Mouse (Mus musculus) erythroblast, embryonic 14.5 days (primary cell): ENCODE measurements around the gene Dock4. TPM values are rescaled to one million over a fixed set of nuclear protein-coding genes. Genes with fewer than 3 reads are reported as not detected.

Source experiments
- H3K27me3 ChIP-seq: 2 replicates; pipeline ENCODE4 v1.6.1; 2012; ENCODE audit warnings: inconsistent platforms; ENCODE audit not compliant: control insufficient read depth
- H3K36me3 ChIP-seq: 2 replicates; pipeline ENCODE4 v1.6.1; 2012; ENCODE audit warnings: mild to moderate bottlenecking, inconsistent platforms; ENCODE audit not compliant: control insufficient read depth
- H3K4me1 ChIP-seq: 2 replicates; pipeline ENCODE4 v1.6.1; 2012; ENCODE audit warnings: inconsistent platforms; ENCODE audit not compliant: control insufficient read depth
- H3K4me3 ChIP-seq: replicated peaks from 2 replicates; pipeline ENCODE3; 2012; ENCODE audit warnings: moderate library complexity, mild to moderate bottlenecking, inconsistent platforms
- H3K9me3 ChIP-seq: 2 replicates; pipeline ENCODE4 v1.6.1; 2012; ENCODE audit warnings: low read length, inconsistent platforms, mixed read lengths; ENCODE audit not compliant: control insufficient read depth
- GATA1 ChIP-seq: IDR thresholded peaks from 2 replicates; pipeline ENCODE4 v1.6.1; 2012; ENCODE audit warnings: low read length, inconsistent platforms, mixed read lengths
- TAL1 ChIP-seq: IDR thresholded peaks from 3 replicates; pipeline ENCODE4 v1.6.1; 2012; ENCODE audit warnings: low read length, inconsistent platforms, mixed read lengths
- polyA plus RNA-seq: library from polyadenylated mRNA; stranded (reverse); fragments of >175 nt; gene quantifications from 2 replicates; pipeline ENCODE4 v1.2.3, GENCODE M21; 2012

Dock4 gene
- polyA plus RNA-seq, 1 experiment: 0.05 TPM

GRCm38 (mm10) chr12:40893741-40894140 is 448.0 kb downstream of the Dock4 start:
- Histone ChIP-seq H3K4me3 (no peak overlapping the region), H3K36me3 (no peaks in the 10 kb centered on the region; the same call in 1 of the 2 replicates), H3K4me1 (peaks cover 77% of the 10 kb centered on the region), H3K27me3 (peaks cover 5% of the 10 kb centered on the region), H3K9me3 (no peaks in the 10 kb centered on the region)
- TF ChIP-seq GATA1: no peak
- no peak for TF ChIP-seq TAL1

GRCm38 (mm10) chr12:40894695-40895094 is 448.9 kb downstream of the Dock4 start:
- no peak overlapping the region for H3K4me3 ChIP-seq
- H3K9me3 ChIP-seq: no peaks in the 10 kb centered on the region
- H3K36me3 ChIP-seq: no peaks in the 10 kb centered on the region; the same call in 1 of the 2 replicates
- H3K4me1 ChIP-seq: peaks cover 68% of the 10 kb centered on the region
- H3K27me3 ChIP-seq: peaks cover 5% of the 10 kb centered on the region
- TF ChIP-seq TAL1 (no peak), GATA1 (no peak)

Other genes with a start within 250 kb of the Dock4 start
- gene Lsmem1, start 246.5 kb upstream of the Dock4 start, polyA plus RNA-seq: not detected in 2 replicates
- 1.8 and 2.0 TPM in 2 replicates for gene Ifrd1, start 197.4 kb upstream of the Dock4 start, polyA plus RNA-seq
- gene Zfp277, start 50 bp upstream of the Dock4 start, polyA plus RNA-seq: 0.03 and 0.08 TPM in 2 replicates